Mouse (Mus musculus) hindbrain, embryonic 13.5 days (tissue): ENCODE measurements at regions not wholly inside any gene's neighbourhood (a gene's known extent, or its start where the extent isn't known, plus 50 kb on each side); places are given as distances from the start of the nearest gene placed in this dataset.

Source experiments
- ATAC-seq: fragments of 200-750 bp; cut with Nextera tagmentation; 2 replicates; pipeline ENCODE4 v1.8.0; 2017; ENCODE audit warnings: moderate TSS enrichment; ENCODE audit not compliant: low FRiP score
- H3K27ac ChIP-seq: fragments of 300-500 bp; sonication (generic); 2 replicates; pipeline ENCODE4 v1.5.1; 2015; ENCODE audit warnings: inconsistent platforms, mild to moderate bottlenecking, moderate library complexity
- H3K27me3 ChIP-seq: fragments of 300-500 bp; sonication (generic); 2 replicates; pipeline ENCODE4 v1.6.1; 2015; ENCODE audit warnings: mild to moderate bottlenecking, inconsistent platforms
- H3K36me3 ChIP-seq: fragments of 300-500 bp; sonication (generic); 2 replicates; pipeline ENCODE4 v1.6.1; 2015; ENCODE audit warnings: mild to moderate bottlenecking, inconsistent platforms
- H3K4me1 ChIP-seq: fragments of 300-500 bp; sonication (generic); replicated peaks from 2 replicates; pipeline ENCODE4 v1.6.1; 2015; ENCODE audit warnings: inconsistent platforms
- H3K4me2 ChIP-seq: fragments of 300-500 bp; sonication (generic); 2 replicates; pipeline ENCODE4 v1.6.1; 2015; ENCODE audit warnings: inconsistent platforms, mild to moderate bottlenecking, moderate library complexity
- H3K4me3 ChIP-seq: fragments of 300-500 bp; sonication (generic); 2 replicates; pipeline ENCODE4 v1.5.1; 2015; ENCODE audit warnings: mild to moderate bottlenecking, inconsistent platforms
- H3K9ac ChIP-seq: fragments of 300-500 bp; sonication (generic); 2 replicates; pipeline ENCODE4 v1.6.1; 2015; ENCODE audit warnings: mild to moderate bottlenecking, inconsistent platforms
- H3K9me3 ChIP-seq: fragments of 300-500 bp; sonication (generic); 2 replicates; pipeline ENCODE4 v1.6.1; 2016; ENCODE audit warnings: inconsistent platforms
- WGBS: fragments of 180-500 bp; shearing (Covaris S2); methylation state at CpG from one replicate; pipeline ENCODE4 v1.1.7; 2015; 5-methylcytosine and 5-hydroxymethylcytosine counted together

- Histone ChIP-seq H3K27ac (no peak overlapping the region), H3K4me1 (no peaks in the 10 kb centered on the region), H3K27me3 (no peaks in the 10 kb centered on the region), H3K9ac (no peak overlapping the region), H3K36me3 (no peaks in the 10 kb centered on the region), H3K9me3 (no peaks in the 10 kb centered on the region), H3K4me3 (no peak overlapping the region), H3K4me2 (no peak overlapping the region)
- 88% methylated on average over 9 of the region's 9 CpGs for WGBS
- no peak for ATAC-seq
Measured at GRCm38 (mm10) chr3:53988796-53989195, 125.2 kb upstream of the Ufm1 start.

DNA sequence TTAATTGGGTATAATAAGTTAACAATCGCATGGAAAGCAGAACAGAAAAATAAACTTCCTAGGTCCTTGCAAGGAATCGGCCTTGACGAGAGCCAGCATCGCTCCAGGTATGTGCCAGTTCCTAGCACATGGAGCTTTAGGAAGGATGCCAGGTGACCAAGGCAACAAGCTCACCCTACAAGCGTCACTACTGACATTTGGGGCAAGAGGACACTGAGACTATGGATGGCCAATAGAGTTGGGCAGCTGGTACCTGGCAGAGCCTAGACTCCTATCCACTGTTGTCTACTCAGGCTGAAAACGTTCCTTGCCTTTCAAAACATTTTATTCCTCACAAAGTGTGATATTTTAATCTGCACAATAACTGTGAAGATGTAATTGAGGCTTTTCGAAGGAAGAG, 124.6 kb upstream of the Ufm1 start:
- no peaks in the 10 kb centered on the region for H3K4me1 ChIP-seq
- ATAC-seq: no peak

DNA sequence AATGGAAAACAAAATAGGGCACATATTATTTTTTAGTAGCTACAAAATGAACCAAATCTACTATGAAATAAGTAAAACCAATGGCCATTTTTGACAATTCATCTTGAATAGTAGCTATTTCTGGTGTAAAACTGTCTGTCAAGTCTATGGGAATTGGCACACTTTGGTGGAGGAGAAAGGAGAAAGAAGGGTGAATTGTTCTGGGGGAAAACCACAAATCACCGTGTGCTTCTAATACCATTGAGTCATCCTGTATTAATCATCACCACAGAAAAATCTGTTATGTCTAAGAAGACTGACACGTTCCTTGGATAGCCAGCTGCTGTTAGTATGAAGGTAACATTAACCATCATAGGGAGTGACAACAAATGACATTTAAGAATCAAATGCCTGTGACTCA, 123.7 kb upstream of the Ufm1 start:
- Histone ChIP-seq H3K4me2 (no peak overlapping the region), H3K4me1 (no peaks in the 10 kb centered on the region), H3K27ac (no peak overlapping the region), H3K4me3 (no peak overlapping the region), H3K9me3 (no peaks in the 10 kb centered on the region), H3K27me3 (no peaks in the 10 kb centered on the region), H3K9ac (no peak overlapping the region), H3K36me3 (no peaks in the 10 kb centered on the region)
- WGBS: 87% methylated on average over 2 of the region's 2 CpGs
- no peak for ATAC-seq

More for the DNA sequence above, 124.6 kb upstream of the Ufm1 start:
- H3K27me3 ChIP-seq: no peaks in the 10 kb centered on the region
- no peak overlapping the region for H3K9ac ChIP-seq
- H3K9me3 ChIP-seq: no peaks in the 10 kb centered on the region
- no peak overlapping the region for H3K4me2 ChIP-seq
- no peaks in the 10 kb centered on the region for H3K36me3 ChIP-seq
- no peak overlapping the region for H3K4me3 ChIP-seq
- H3K27ac ChIP-seq: no peak overlapping the region
- whole genome bisulfite sequencing: 90% methylated on average over 7 of the region's 7 CpGs

- Histone ChIP-seq H3K27me3 (no peaks in the 10 kb centered on the region), H3K4me3 (no peak overlapping the region), H3K4me1 (no peaks in the 10 kb centered on the region), H3K27ac (no peak overlapping the region), H3K9me3 (no peaks in the 10 kb centered on the region), H3K36me3 (no peaks in the 10 kb centered on the region), H3K4me2 (no peak overlapping the region), H3K9ac (no peak overlapping the region)
- WGBS: 78% methylated on average over 6 of the region's 6 CpGs
- no peak for ATAC-seq
Measured at GRCm38 (mm10) chr3:53984743-53985550, 121.3 kb upstream of the Ufm1 start.

DNA sequence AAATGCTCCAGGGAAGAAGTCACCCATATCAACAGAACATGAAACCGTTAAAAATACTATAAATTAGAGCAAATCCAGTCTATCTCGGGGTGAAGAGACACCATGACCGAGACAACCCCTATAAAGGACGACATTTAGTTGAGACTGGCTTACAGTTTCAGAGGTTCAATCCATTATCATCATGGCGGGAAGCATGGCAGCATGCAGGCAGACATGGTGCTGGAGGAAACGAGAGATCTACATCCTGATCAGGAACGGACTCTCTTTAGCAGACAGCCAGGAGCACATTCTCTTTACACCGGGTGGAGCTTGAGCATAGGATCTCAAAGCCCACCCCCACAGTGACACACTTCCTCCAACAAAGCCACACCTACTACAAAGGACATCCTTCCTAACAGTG, 118.7 kb upstream of the Ufm1 start:
- no peak overlapping the region for H3K9ac ChIP-seq
- no peak for ATAC-seq
- WGBS: 96% methylated on average over 8 of the region's 8 CpGs
- H3K27ac ChIP-seq: no peak overlapping the region
- H3K27me3 ChIP-seq: no peaks in the 10 kb centered on the region
- H3K36me3 ChIP-seq: no peaks in the 10 kb centered on the region
- H3K9me3 ChIP-seq: no peaks in the 10 kb centered on the region
- no peak overlapping the region for H3K4me3 ChIP-seq
- H3K4me1 ChIP-seq: no peaks in the 10 kb centered on the region
- no peak overlapping the region for H3K4me2 ChIP-seq

DNA sequence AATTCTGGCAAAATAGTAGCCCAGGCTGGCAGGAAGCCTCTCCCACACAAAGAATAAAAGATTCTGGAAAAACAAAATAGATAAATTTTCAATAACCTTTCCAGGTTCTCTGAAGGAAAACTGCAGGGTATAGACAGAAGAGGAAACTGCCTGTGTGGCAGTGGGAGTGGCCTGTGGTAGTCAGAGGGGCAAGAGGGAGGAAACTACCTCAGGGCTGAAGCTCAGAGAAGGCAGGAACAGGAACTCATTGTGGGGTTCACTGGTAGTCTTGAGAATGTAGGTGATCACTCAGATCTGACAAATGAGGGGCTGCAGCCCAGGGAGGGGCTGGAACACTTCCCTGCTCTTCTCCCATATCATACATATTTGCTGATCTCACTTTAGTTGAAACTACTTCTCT, 118.0 kb upstream of the Ufm1 start:
- Histone ChIP-seq H3K9ac (no peak overlapping the region), H3K4me2 (no peak overlapping the region), H3K4me3 (no peak overlapping the region), H3K27me3 (no peaks in the 10 kb centered on the region), H3K4me1 (no peaks in the 10 kb centered on the region), H3K9me3 (no peaks in the 10 kb centered on the region), H3K36me3 (no peaks in the 10 kb centered on the region), H3K27ac (no peak overlapping the region)
- ATAC-seq: no peak

GRCm38 (mm10) chr3:53977379-53978080, 113.9 kb upstream of the Ufm1 start:
- no peaks in the 10 kb centered on the region for H3K4me1 ChIP-seq
- H3K27ac ChIP-seq: no peak overlapping the region
- H3K9ac ChIP-seq: no peak overlapping the region
- no peak overlapping the region for H3K4me2 ChIP-seq
- H3K36me3 ChIP-seq: no peaks in the 10 kb centered on the region
- no peaks in the 10 kb centered on the region for H3K9me3 ChIP-seq
- no peaks in the 10 kb centered on the region for H3K27me3 ChIP-seq
- ATAC-seq: no peak
- no peak overlapping the region for H3K4me3 ChIP-seq
- 83% methylated on average over 5 of the region's 5 CpGs for WGBS

DNA sequence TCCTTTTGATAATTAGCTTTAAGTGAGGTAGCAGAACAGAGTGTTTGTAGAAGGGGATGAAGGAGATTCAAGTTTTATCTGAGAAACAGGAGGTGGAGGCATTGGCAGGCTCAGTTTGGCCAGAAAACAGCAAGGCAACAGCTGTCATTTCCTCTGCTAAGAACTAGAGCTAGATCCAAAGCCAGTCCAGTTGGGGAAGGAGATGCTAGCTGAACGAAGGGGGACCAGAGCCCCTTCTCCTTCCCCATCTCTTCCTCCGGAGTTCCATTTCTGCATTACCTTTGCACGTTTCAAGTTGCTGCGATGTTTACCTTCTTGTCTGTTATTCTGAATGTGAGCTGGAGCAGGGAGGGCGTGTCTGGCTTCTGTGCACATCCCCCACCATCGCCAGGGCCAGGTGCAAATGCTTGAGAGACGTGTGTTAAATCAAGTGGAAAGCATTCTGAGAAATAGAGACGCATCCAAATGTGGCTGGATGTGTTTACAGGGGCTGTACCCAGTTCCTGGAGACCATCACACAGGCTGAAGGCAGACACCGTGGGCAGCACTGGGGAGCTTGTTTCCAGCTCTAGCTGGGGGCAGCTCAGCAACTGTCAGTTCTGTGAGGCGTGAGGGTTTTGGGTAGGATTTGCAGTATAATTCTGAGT, 111.4 kb upstream of the Ufm1 start:
- H3K9ac ChIP-seq: no peak overlapping the region
- no peak for ATAC-seq
- H3K36me3 ChIP-seq: no peaks in the 10 kb centered on the region
- H3K27ac ChIP-seq: no peak overlapping the region
- H3K27me3 ChIP-seq: no peaks in the 10 kb centered on the region
- no peaks in the 10 kb centered on the region for H3K4me1 ChIP-seq
- H3K4me3 ChIP-seq: no peak overlapping the region
- whole genome bisulfite sequencing: 52% methylated on average over 10 of the region's 10 CpGs
- H3K9me3 ChIP-seq: no peaks in the 10 kb centered on the region
- H3K4me2 ChIP-seq: no peak overlapping the region

DNA sequence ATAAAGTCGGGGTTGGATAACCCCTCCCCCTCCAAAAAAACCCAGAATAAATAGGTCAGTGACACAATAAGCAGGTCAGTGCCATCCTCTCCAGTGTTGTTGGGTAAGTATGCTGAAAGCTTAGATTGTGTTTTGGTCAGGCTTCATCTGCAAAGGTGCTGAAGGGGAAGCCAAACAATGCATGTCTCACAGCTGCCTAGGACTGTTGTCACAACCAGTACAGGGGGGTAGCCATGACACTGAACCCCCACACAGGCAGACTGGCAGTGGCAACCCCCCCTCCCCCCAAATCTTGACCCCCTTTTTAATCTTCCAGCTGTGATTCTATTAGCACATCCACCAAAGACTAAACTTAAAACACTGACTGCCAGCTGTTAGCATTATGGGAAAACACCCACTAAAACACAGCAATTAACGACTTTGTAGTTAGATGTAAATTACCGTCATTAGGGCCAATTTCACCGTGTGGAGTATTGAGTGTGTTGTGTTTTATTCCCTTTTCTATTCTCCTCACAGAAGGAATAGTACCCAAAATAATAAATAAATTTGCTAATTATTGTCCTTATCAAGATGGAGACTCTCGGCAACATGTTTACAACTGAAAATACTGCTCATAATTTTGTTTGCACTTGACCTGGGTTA, 105.5 kb upstream of the Ufm1 start:
- ATAC-seq: no peak
- 68% methylated on average over 5 of the region's 5 CpGs for WGBS
- Histone ChIP-seq H3K4me2 (no peak overlapping the region), H3K9me3 (no peaks in the 10 kb centered on the region), H3K4me1 (no peaks in the 10 kb centered on the region), H3K27ac (no peak overlapping the region), H3K36me3 (no peaks in the 10 kb centered on the region), H3K9ac (no peak overlapping the region), H3K27me3 (no peaks in the 10 kb centered on the region), H3K4me3 (no peak overlapping the region)

DNA sequence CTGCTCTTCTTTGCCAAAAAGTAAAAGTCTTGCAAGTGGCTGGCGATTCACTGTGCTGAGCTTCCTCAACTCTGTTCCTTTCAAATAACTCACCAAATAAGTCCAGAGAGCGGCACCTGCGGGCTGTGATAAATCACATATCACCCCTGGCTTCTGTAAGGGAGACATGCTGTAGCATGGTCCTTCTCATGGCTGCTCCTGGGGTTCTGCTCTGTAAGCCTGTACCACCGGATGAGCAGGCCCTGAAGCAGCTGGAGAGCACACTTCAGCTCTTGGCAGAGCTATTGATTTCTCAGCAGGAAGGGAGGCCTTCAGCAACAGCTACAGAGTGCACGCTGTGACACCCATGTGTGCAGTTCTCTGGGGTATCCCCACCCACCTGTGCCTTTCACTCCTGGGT, 101.5 kb upstream of the Ufm1 start:
- no peak overlapping the region for H3K4me2 ChIP-seq
- no peak overlapping the region for H3K4me3 ChIP-seq
- no peaks in the 10 kb centered on the region for H3K4me1 ChIP-seq
- H3K27me3 ChIP-seq: no peaks in the 10 kb centered on the region
- no peak overlapping the region for H3K9ac ChIP-seq
- WGBS: 75% methylated on average over 5 of the region's 5 CpGs
- H3K36me3 ChIP-seq: no peaks in the 10 kb centered on the region
- no peaks in the 10 kb centered on the region for H3K9me3 ChIP-seq
- H3K27ac ChIP-seq: no peak overlapping the region
- ATAC-seq: no peak

GRCm38 (mm10) chr3:53953801-53954200, 90.2 kb upstream of the Ufm1 start:
- no peaks in the 10 kb centered on the region for H3K36me3 ChIP-seq
- H3K27me3 ChIP-seq: no peaks in the 10 kb centered on the region
- no peaks in the 10 kb centered on the region for H3K4me1 ChIP-seq
- H3K9ac ChIP-seq: no peak overlapping the region
- H3K27ac ChIP-seq: no peak overlapping the region
- no peak for ATAC-seq
- no peak overlapping the region for H3K4me2 ChIP-seq
- 94% methylated on average over 2 of the region's 2 CpGs for WGBS
- H3K4me3 ChIP-seq: no peak overlapping the region
- no peaks in the 10 kb centered on the region for H3K9me3 ChIP-seq

GRCm38 (mm10) chr3:53939684-53940189, 76.1 kb upstream of the Ufm1 start:
- WGBS: 94% methylated on average over 3 of the region's 3 CpGs
- no peak for ATAC-seq
- H3K4me3 ChIP-seq: no peak overlapping the region
- no peaks in the 10 kb centered on the region for H3K27me3 ChIP-seq
- H3K9me3 ChIP-seq: no peaks in the 10 kb centered on the region
- no peak overlapping the region for H3K4me2 ChIP-seq
- H3K27ac ChIP-seq: no peak overlapping the region
- no peak overlapping the region for H3K9ac ChIP-seq
- no peaks in the 10 kb centered on the region for H3K4me1 ChIP-seq
- H3K36me3 ChIP-seq: no peaks in the 10 kb centered on the region
